26 mouse cellular contexts compared by ENCODE assay signal in genomic region chr15:89399716-89400115, GRCm38 (mm10). TPM values are rescaled to one million over a fixed set of nuclear protein-coding genes. Genes with fewer than 3 reads are reported as not detected.
DNase-seq lines count a peak whose midpoint lies in the region; ATAC-seq and TF ChIP-seq lines count a peak whose summit lies in the region.
"Had no signal": no experiment of that assay in that cellular context is flagged by ENCODE, and none has a peak within 500 bp of the region (broad histone marks: within the 10 kb centered on the region; RNA-seq: fewer than 3 reads in every experiment).

No protein-coding gene starts in this region.

- H3K9me3 ChIP-seq in intestine, embryonic 15.5 days: no peaks in the 10 kb centered on the region
- no peaks in the 10 kb centered on the region for H3K9me3 ChIP-seq in intestine, postnatal 0 days (ENCODE audit: control insufficient read depth)
- H3K9me3 ChIP-seq in MEL (replicated peaks; ENCODE audit: insufficient read depth, low read length): no peaks in the 10 kb centered on the region
- H3K9me3 ChIP-seq: embryonic facial prominence, embryonic 10.5 days; embryonic facial prominence, embryonic 12.5 days; forebrain, embryonic 13.5 days; forebrain, embryonic 15.5 days; G1E had no signal

- no peaks in the 10 kb centered on the region for H3K27me3 ChIP-seq in intestine, embryonic 15.5 days (replicated peaks)
- no peaks in the 10 kb centered on the region for H3K27me3 ChIP-seq in intestine, postnatal 0 days (replicated peaks; ENCODE audit: control insufficient read depth, insufficient read depth, low read length)
- no peaks in the 10 kb centered on the region for H3K27me3 ChIP-seq in MEL (ENCODE audit: control insufficient read depth in 1 of 2, insufficient read depth in 2 of 2, low read length in 2 of 2)
- H3K27me3 ChIP-seq in small intestine, adult 2 months (ENCODE audit: control insufficient read depth, insufficient read depth, low read length): no peaks in the 10 kb centered on the region
- H3K27me3 ChIP-seq: embryonic facial prominence, embryonic 12.5 days; forebrain, embryonic 13.5 days; forebrain, embryonic 15.5 days had no signal

- WGBS in intestine, embryonic 15.5 days: 57% methylated on average over 1 of the region's 1 CpGs
- 11% methylated on average over 1 of the region's 1 CpGs for WGBS in intestine, postnatal 0 days
- WGBS in small intestine, adult 2 months: 20% methylated on average over 1 of the region's 1 CpGs

- no peak overlapping the region for H3K9ac ChIP-seq in intestine, embryonic 15.5 days
- no peak overlapping the region for H3K9ac ChIP-seq in intestine, postnatal 0 days (ENCODE audit: low read depth, low read length)
- no peak overlapping the region for H3K9ac ChIP-seq in MEL (ENCODE audit: control insufficient read depth, low read depth, low read length, poor library complexity, severe bottlenecking)
- H3K9ac ChIP-seq: embryonic facial prominence, embryonic 12.5 days; forebrain, embryonic 13.5 days; forebrain, embryonic 15.5 days; forebrain, postnatal 0 days had no signal

- peak; percentile 32 for DNase-seq in MEL (ENCODE audit: low read depth, low spot score)
- DNase-seq in urinary bladder, adult 2 months (ENCODE audit: low spot score): no peak
- no peak for DNase-seq in lung, postnatal 36 days
- DNase-seq: adrenal gland, adult 8-10 months; adrenal gland, postnatal 14 days; adrenal gland, postnatal 36 days; B cell, adult 2 months; cerebellum, adult 11-12 months; cerebellum, adult 2 months; cerebellum, adult 9-10 months; cerebellum, postnatal 10 days; cerebellum, postnatal 25 days; forebrain, postnatal 0 days had no signal

- TF ChIP-seq CTCF in intestine, postnatal 0 days (IDR thresholded peaks at IDR 0.05; ENCODE audit: low read depth): no peak
- TF ChIP-seq CTCF in MEL (IDR thresholded peaks at IDR 0.05 in 2 of 3, conservative IDR thresholded peaks at IDR 0.05 in 1 of 3; ENCODE audit: control insufficient read depth in 1 of 3, insufficient read depth in 1 of 3, low read depth in 2 of 3, low read length in 3 of 3, poor library complexity in 1 of 3, severe bottlenecking in 1 of 3): no peak
- no peak for TF ChIP-seq CTCF in small intestine, adult 2 months (IDR thresholded peaks at IDR 0.05; ENCODE audit: extremely low read depth, insufficient read length, insufficient replicate concordance, low read depth, low read length)

- no peak for TF ChIP-seq POLR2A in MEL (IDR thresholded peaks at IDR 0.05; ENCODE audit: control insufficient read depth in 1 of 2, insufficient read depth in 1 of 2, low read depth in 1 of 2, low read length in 2 of 2, poor library complexity in 1 of 2)
- TF ChIP-seq POLR2A in small intestine, adult 2 months (IDR thresholded peaks at IDR 0.05; ENCODE audit: low read depth, low read length): no peak

- TF ChIP-seq RAD21 in MEL (IDR thresholded peaks at IDR 0.05; ENCODE audit: low read depth, low read length): no peak

- H3K4me1 ChIP-seq in intestine, embryonic 15.5 days (replicated peaks): no peaks in the 10 kb centered on the region
- H3K4me1 ChIP-seq in intestine, postnatal 0 days (replicated peaks; ENCODE audit: control insufficient read depth, insufficient read depth, low read length): no peaks in the 10 kb centered on the region
- H3K4me1 ChIP-seq in MEL (ENCODE audit: control insufficient read depth in 1 of 2, insufficient read depth in 2 of 2, low read length in 2 of 2): peaks cover 12 to 18% of the 10 kb centered on the region in 2 experiments
- peaks cover 20% of the 10 kb centered on the region for H3K4me1 ChIP-seq in small intestine, adult 2 months (ENCODE audit: control insufficient read depth, insufficient read depth, insufficient read length, low read length)
- H3K4me1 ChIP-seq: embryonic facial prominence, embryonic 10.5 days; embryonic facial prominence, embryonic 12.5 days; forebrain, embryonic 13.5 days; forebrain, embryonic 15.5 days had no signal

- H3K36me3 ChIP-seq in intestine, embryonic 15.5 days: no peaks in the 10 kb centered on the region
- no peaks in the 10 kb centered on the region for H3K36me3 ChIP-seq in intestine, postnatal 0 days (ENCODE audit: control insufficient read depth, insufficient read depth)
- peaks cover 0 to 12% of the 10 kb centered on the region in 2 experiments; a peak in 2 of 4 replicates for H3K36me3 ChIP-seq in MEL (ENCODE audit: control insufficient read depth in 1 of 2, insufficient read depth in 2 of 2, low read length in 2 of 2)
- no peaks in the 10 kb centered on the region for H3K36me3 ChIP-seq in small intestine, adult 2 months (ENCODE audit: control insufficient read depth, insufficient read depth, low read length)
- H3K36me3 ChIP-seq: embryonic facial prominence, embryonic 10.5 days; embryonic facial prominence, embryonic 12.5 days; forebrain, embryonic 15.5 days; G1E had no signal

- ATAC-seq in intestine, embryonic 15.5 days: 0 out of 2 replicates have a peak, but pooled peaks have one; percentile 35
- ATAC-seq in intestine, postnatal 0 days: no peak
- ATAC-seq: CD4-positive, CD25-positive, alpha-beta regulatory T cell, adult 4 months; forebrain, embryonic 13.5 days; forebrain, embryonic 15.5 days; forebrain, postnatal 0 days had no signal

- H3K79me2 ChIP-seq in MEL (ENCODE audit: control insufficient read depth, insufficient read depth, low read length, poor library complexity): no peaks in the 10 kb centered on the region

- TF ChIP-seq EP300 in MEL (IDR thresholded peaks at IDR 0.05; ENCODE audit: low read depth in 1 of 2, low read length in 2 of 2): peak; percentile 76 to 81

- H3K4me3 ChIP-seq in intestine, embryonic 15.5 days (replicated peaks): no peak overlapping the region
- no peak overlapping the region for H3K4me3 ChIP-seq in intestine, postnatal 0 days (ENCODE audit: low read depth, low read length)
- no peak overlapping the region for H3K4me3 ChIP-seq in MEL (ENCODE audit: control insufficient read depth in 1 of 2, insufficient read depth in 1 of 2, low read depth in 2 of 2, low read length in 2 of 2)
- H3K4me3 ChIP-seq in small intestine, adult 2 months (ENCODE audit: low read depth, low read length): no peak overlapping the region
- H3K4me3 ChIP-seq: embryonic facial prominence, embryonic 10.5 days; embryonic facial prominence, embryonic 12.5 days; forebrain, embryonic 13.5 days; forebrain, embryonic 15.5 days had no signal

- H3K4me2 ChIP-seq in intestine, embryonic 15.5 days (replicated peaks): no peak overlapping the region
- H3K4me2 ChIP-seq in intestine, postnatal 0 days (replicated peaks; ENCODE audit: low read depth): no peak overlapping the region
- H3K4me2 ChIP-seq: embryonic facial prominence, embryonic 12.5 days; forebrain, embryonic 13.5 days; forebrain, embryonic 15.5 days had no signal

- H3K27ac ChIP-seq in intestine, embryonic 15.5 days: no peak overlapping the region
- H3K27ac ChIP-seq in intestine, postnatal 0 days (ENCODE audit: low read depth, low read length): no peak overlapping the region; the same call in 1 of the 2 replicates
- no peak overlapping the region for H3K27ac ChIP-seq in MEL (ENCODE audit: control insufficient read depth, low read depth, low read length)
- H3K27ac ChIP-seq in small intestine, adult 2 months (ENCODE audit: insufficient read depth, low read depth, low read length): peak overlapping the region; percentile 100
- H3K27ac ChIP-seq: embryonic facial prominence, embryonic 10.5 days; embryonic facial prominence, embryonic 12.5 days; forebrain, embryonic 13.5 days; forebrain, embryonic 15.5 days had no signal

RNA-seq across cellular contexts. Expression of gene Syce3, which starts 10.6 kb away (rescaled TPM):
- 0.72 TPM in 1 of 2 replicates, not detected in the other for polyA plus RNA-seq in intestine, embryonic 15.5 days (2015; fragmentation: Nextera tagmentation; extraction: Ambion mirVana)
- 3.4 and 5.0 TPM in 2 replicates for polyA plus RNA-seq in intestine, postnatal 0 days (2015; fragmentation: Nextera tagmentation; extraction: Ambion mirVana)
- total RNA-seq in MEL (2012; rRNA removed): 0.82 and 1.5 TPM in 2 replicates
- polyA plus RNA-seq in MEL (2012; ENCODE audit: insufficient read depth in 1 of 2, insufficient read length in 2 of 2, low read depth in 1 of 2, low replicate concordance in 2 of 2, missing spikeins in 1 of 2): 1 to 10 TPM in 1 of 2 experiments, not detected in 1; 1.4 TPM
- polyA plus RNA-seq in small intestine, adult 2 months (2012; rRNA removed): 0.60 and 0.93 TPM in 2 replicates
- polyA plus RNA-seq in urinary bladder, adult 2 months (2012; rRNA removed): not detected in 2 replicates
- total RNA-seq: adrenal gland, adult 18-20 months; adrenal gland, adult 8-10 months; adrenal gland, postnatal 14 days; adrenal gland, postnatal 36 days; CH12.LX; forebrain, postnatal 0 days; G1E had no signal
- polyA plus RNA-seq: CD4-positive, CD25-positive, alpha-beta regulatory T cell, adult 4 months; cerebellum, adult 2 months; embryonic facial prominence, embryonic 10.5 days; embryonic facial prominence, embryonic 12.5 days; embryonic facial prominence, embryonic 14.5 days; forebrain, embryonic 11.5 days; forebrain, embryonic 13.5 days; forebrain, embryonic 15.5 days; forebrain, postnatal 0 days; G1E had no signal

RNA-seq across cellular contexts. Expression of gene Klhdc7b, which starts 15.0 kb away (rescaled TPM):
- not detected in 2 replicates for polyA plus RNA-seq in intestine, embryonic 15.5 days (2015; fragmentation: Nextera tagmentation; extraction: Ambion mirVana)
- polyA plus RNA-seq in intestine, postnatal 0 days (2015; fragmentation: Nextera tagmentation; extraction: Ambion mirVana): not detected in 2 replicates
- total RNA-seq in MEL (2012; rRNA removed): not detected in 2 replicates
- under 1 TPM in 1 of 2 experiments, not detected in 1; 0.01 TPM for polyA plus RNA-seq in MEL (2012; ENCODE audit: insufficient read depth in 1 of 2, insufficient read length in 2 of 2, low read depth in 1 of 2, low replicate concordance in 2 of 2, missing spikeins in 1 of 2)
- polyA plus RNA-seq in small intestine, adult 2 months (2012; rRNA removed): 1.1 and 1.4 TPM in 2 replicates
- not detected in 2 replicates for polyA plus RNA-seq in urinary bladder, adult 2 months (2012; rRNA removed)
- total RNA-seq: adrenal gland, adult 18-20 months; adrenal gland, postnatal 14 days; adrenal gland, postnatal 36 days; CH12.LX had no signal
- polyA plus RNA-seq: CD4-positive, CD25-positive, alpha-beta regulatory T cell, adult 4 months; embryonic facial prominence, embryonic 10.5 days; embryonic facial prominence, embryonic 12.5 days; embryonic facial prominence, embryonic 14.5 days; forebrain, embryonic 11.5 days; forebrain, embryonic 13.5 days; forebrain, embryonic 15.5 days; G1E had no signal

RNA-seq across cellular contexts. Expression of gene Odf3b, which starts 20.6 kb away (rescaled TPM):
- 0.37 and 0.67 TPM in 2 replicates for polyA plus RNA-seq in intestine, embryonic 15.5 days (2015; fragmentation: Nextera tagmentation; extraction: Ambion mirVana)
- polyA plus RNA-seq in intestine, postnatal 0 days (2015; fragmentation: Nextera tagmentation; extraction: Ambion mirVana): 2.1 and 3.2 TPM in 2 replicates
- total RNA-seq in MEL (2012; rRNA removed): not detected in 2 replicates
- polyA plus RNA-seq in MEL (2012; ENCODE audit: insufficient read depth in 1 of 2, insufficient read length in 2 of 2, low read depth in 1 of 2, low replicate concordance in 2 of 2, missing spikeins in 1 of 2): not detected
- 46.1 and 142 TPM in 2 replicates for polyA plus RNA-seq in small intestine, adult 2 months (2012; rRNA removed)
- polyA plus RNA-seq in urinary bladder, adult 2 months (2012; rRNA removed): 2.7 and 3.0 TPM in 2 replicates
- total RNA-seq: adrenal gland, postnatal 36 days; CH12.LX; G1E had no signal
- polyA plus RNA-seq: G1E had no signal

RNA-seq across cellular contexts. Expression of gene Tymp, which starts 22.9 kb away (rescaled TPM):
- polyA plus RNA-seq in intestine, embryonic 15.5 days (2015; fragmentation: Nextera tagmentation; extraction: Ambion mirVana): 1.4 and 1.5 TPM in 2 replicates
- 3.6 and 4.8 TPM in 2 replicates for polyA plus RNA-seq in intestine, postnatal 0 days (2015; fragmentation: Nextera tagmentation; extraction: Ambion mirVana)
- total RNA-seq in MEL (2012; rRNA removed): 0.92 and 1.5 TPM in 2 replicates
- 1 to 10 TPM in 1 of 2 experiments, not detected in 1; 2.0 TPM for polyA plus RNA-seq in MEL (2012; ENCODE audit: insufficient read depth in 1 of 2, insufficient read length in 2 of 2, low read depth in 1 of 2, low replicate concordance in 2 of 2, missing spikeins in 1 of 2)
- 114 and 152 TPM in 2 replicates for polyA plus RNA-seq in small intestine, adult 2 months (2012; rRNA removed)
- 1.7 and 1.8 TPM in 2 replicates for polyA plus RNA-seq in urinary bladder, adult 2 months (2012; rRNA removed)
- polyA plus RNA-seq: CD4-positive, CD25-positive, alpha-beta regulatory T cell, adult 4 months had no signal

RNA-seq across cellular contexts. Expression of gene Cpt1b, which starts 25.9 kb away (rescaled TPM):
- polyA plus RNA-seq in intestine, embryonic 15.5 days (2015; fragmentation: Nextera tagmentation; extraction: Ambion mirVana): 0.47 and 0.69 TPM in 2 replicates
- 0.43 and 0.46 TPM in 2 replicates for polyA plus RNA-seq in intestine, postnatal 0 days (2015; fragmentation: Nextera tagmentation; extraction: Ambion mirVana)
- total RNA-seq in MEL (2012; rRNA removed): 0.92 and 1.4 TPM in 2 replicates
- polyA plus RNA-seq in MEL (2012; ENCODE audit: insufficient read depth in 1 of 2, insufficient read length in 2 of 2, low read depth in 1 of 2, low replicate concordance in 2 of 2, missing spikeins in 1 of 2): 1 to 10 TPM in 1 of 2 experiments, not detected in 1; 2.0 TPM
- 1.4 and 3.4 TPM in 2 replicates for polyA plus RNA-seq in small intestine, adult 2 months (2012; rRNA removed)
- 2.3 and 2.7 TPM in 2 replicates for polyA plus RNA-seq in urinary bladder, adult 2 months (2012; rRNA removed)

Comparison
In these comparisons a context has a peak if more than half of its experiments do, and no peak if none do; other contexts are left out.
1. RNA of gene Odf3b, which starts 20.6 kb away (polyA plus RNA-seq): 46.1 to 142 TPM in small intestine, adult 2 months; 2.1 to 3.2 TPM in intestine, postnatal 0 days, 2.7 to 3.0 TPM in urinary bladder, adult 2 months, 0.37 to 0.67 TPM in intestine, embryonic 15.5 days and not detected in MEL; every median in the first group is over 10 times any median in the second.